ENCODE assay signal across 7 mouse cellular contexts in the genomic region with DNA sequence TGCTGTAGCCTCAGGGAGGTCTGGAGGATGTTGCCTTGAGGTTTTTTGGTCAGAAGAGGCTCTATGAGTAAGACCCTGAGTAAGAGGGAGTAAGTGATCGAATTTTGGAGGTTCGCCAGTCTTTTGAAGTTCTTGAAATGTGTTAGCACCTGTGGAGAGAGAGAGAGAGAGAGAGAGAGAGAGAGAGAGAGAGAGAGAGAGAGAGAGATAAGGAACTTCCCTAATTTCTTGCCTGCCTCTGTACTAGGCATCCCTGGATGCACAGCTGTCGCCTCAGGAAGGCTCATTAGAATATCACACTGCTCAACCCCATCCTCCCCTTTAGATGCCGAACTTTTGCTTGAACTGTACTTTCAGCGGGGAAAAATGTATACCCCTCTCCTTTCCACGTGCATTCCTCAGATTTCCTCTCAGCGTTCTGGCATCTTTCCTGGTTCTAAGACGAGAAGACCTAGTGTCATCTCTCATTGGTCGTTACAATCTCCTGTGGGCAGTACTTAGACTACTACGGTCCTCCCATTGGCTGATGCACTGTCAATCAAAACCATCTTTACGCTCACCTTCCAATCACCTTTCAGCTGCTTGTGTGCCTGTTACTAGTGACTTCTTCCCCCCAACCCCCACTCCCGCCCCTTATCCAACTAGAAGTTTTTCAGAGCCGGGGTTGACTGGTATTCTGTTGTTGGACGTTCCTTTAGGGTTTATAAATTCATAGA. TPM values are rescaled to one million over a fixed set of nuclear protein-coding genes. Genes with fewer than 3 reads are reported as not detected.
A peak's percentile ranks its signal among the peaks of the same experiment; 100 is the strongest.
DNase-seq lines count a peak whose midpoint lies in the region; ATAC-seq and TF ChIP-seq lines count a peak whose summit lies in the region.

No protein-coding gene starts in this region.

- peak; percentile 97 for DNase-seq in MEL-GATA-1-ER (ENCODE audit: extremely low read depth, low read depth)
- DNase-seq in brain, adult 2 months (ENCODE audit: low read depth, low spot score) = peak; percentile 84
- DNase-seq in gastrocnemius, adult 2 months = peak; percentile 58
- DNase-seq in hindbrain, postnatal 0 days (ENCODE audit: low spot score) = peak; percentile 81
- peak; percentile 62 for DNase-seq in limb, embryonic 11.5 days (ENCODE audit: low spot score)
- peak; percentile 42 for DNase-seq in telencephalon, adult 2 months (ENCODE audit: low read depth, low spot score)

- peak overlapping the region; percentile 11 for H3K4me2 ChIP-seq in hindbrain, postnatal 0 days (ENCODE audit: low read depth, low read length)
- H3K4me2 ChIP-seq in limb, embryonic 11.5 days (ENCODE audit: low read depth, severe bottlenecking) = no peak overlapping the region
- H3K4me2 ChIP-seq in midbrain, embryonic 13.5 days (replicated peaks) = peak overlapping the region; percentile 33

- H3K27me3 ChIP-seq in hindbrain, postnatal 0 days (ENCODE audit: insufficient read depth, low read length) = no peaks in the 10 kb centered on the region
- H3K27me3 ChIP-seq in limb, embryonic 11.5 days (ENCODE audit: control insufficient read depth, insufficient read depth, low read length) = peaks cover 4% of the 10 kb centered on the region; the same call in 1 of the 2 replicates
- H3K27me3 ChIP-seq in midbrain, embryonic 13.5 days = peaks cover 10% of the 10 kb centered on the region

- no peak for TF ChIP-seq CTCF in gastrocnemius, adult 2 months (IDR thresholded peaks at IDR 0.05)
- no peak for TF ChIP-seq CTCF in hindbrain, postnatal 0 days (IDR thresholded peaks at IDR 0.05; ENCODE audit: low read depth)

- H3K4me1 ChIP-seq in hindbrain, postnatal 0 days (ENCODE audit: insufficient read depth, low read length) = 0 out of 2 replicates have a peak, but pooled peaks cover 3% of the 10 kb centered on the region
- H3K4me1 ChIP-seq in limb, embryonic 11.5 days (ENCODE audit: control insufficient read depth, insufficient read depth, low read length) = no peaks in the 10 kb centered on the region
- H3K4me1 ChIP-seq in midbrain, embryonic 13.5 days (replicated peaks) = no peaks in the 10 kb centered on the region

- H3K27ac ChIP-seq in gastrocnemius, adult 2 months = no peak overlapping the region
- no peak overlapping the region for H3K27ac ChIP-seq in hindbrain, postnatal 0 days
- no peak overlapping the region for H3K27ac ChIP-seq in limb, embryonic 11.5 days (replicated peaks; ENCODE audit: low read depth, low read length)
- no peak overlapping the region for H3K27ac ChIP-seq in midbrain, embryonic 13.5 days

- ATAC-seq in hindbrain, postnatal 0 days = peak; percentile 70; the same call in 1 of the 2 replicates
- ATAC-seq in limb, embryonic 11.5 days (ENCODE audit: insufficient number of reproducible peaks, low FRiP score, low TSS enrichment, low read depth) = peak; percentile 81; the same call in 1 of the 2 replicates
- ATAC-seq in midbrain, embryonic 13.5 days = peak; percentile 84

- WGBS in hindbrain, postnatal 0 days = 28% methylated on average over 14 of the region's 14 CpGs
- WGBS in limb, embryonic 11.5 days = 25% methylated on average over 14 of the region's 14 CpGs
- WGBS in midbrain, embryonic 13.5 days = 25% methylated on average over 14 of the region's 14 CpGs

- H3K4me3 ChIP-seq in gastrocnemius, adult 2 months = no peak overlapping the region
- no peak overlapping the region for H3K4me3 ChIP-seq in hindbrain, postnatal 0 days (ENCODE audit: low read length)
- H3K4me3 ChIP-seq in limb, embryonic 11.5 days (ENCODE audit: low read depth, low read length) = no peak overlapping the region
- H3K4me3 ChIP-seq in midbrain, embryonic 13.5 days (replicated peaks) = no peak overlapping the region

- no peak overlapping the region for H3K9ac ChIP-seq in hindbrain, postnatal 0 days (replicated peaks; ENCODE audit: low read length)
- H3K9ac ChIP-seq in limb, embryonic 11.5 days (ENCODE audit: low read length) = no peak overlapping the region
- no peak overlapping the region for H3K9ac ChIP-seq in midbrain, embryonic 13.5 days (replicated peaks)

- H3K9me3 ChIP-seq in hindbrain, postnatal 0 days (ENCODE audit: low read length) = no peaks in the 10 kb centered on the region
- H3K9me3 ChIP-seq in limb, embryonic 11.5 days (ENCODE audit: control insufficient read depth, low read length) = no peaks in the 10 kb centered on the region
- H3K9me3 ChIP-seq in midbrain, embryonic 13.5 days = no peaks in the 10 kb centered on the region

- intact Hi-C loops in gastrocnemius, adult 2 months (cut with DNase I) = no loop called here

- no peaks in the 10 kb centered on the region for H3K36me3 ChIP-seq in hindbrain, postnatal 0 days (ENCODE audit: insufficient read depth, low read length)
- no peaks in the 10 kb centered on the region for H3K36me3 ChIP-seq in limb, embryonic 11.5 days (ENCODE audit: control insufficient read depth, insufficient read depth, low read length)
- no peaks in the 10 kb centered on the region for H3K36me3 ChIP-seq in midbrain, embryonic 13.5 days

RNA-seq across cellular contexts. Expression of gene Mucl3, which starts 4.9 kb away (rescaled TPM):
- total RNA-seq in gastrocnemius, adult 2 months (2021) = not detected
- total RNA-seq in hindbrain, postnatal 0 days (2014; rRNA removed) = 0.61 TPM in 1 of 2 replicates, not detected in the other
- 0.10 TPM in 1 of 2 replicates, not detected in the other for polyA plus RNA-seq in hindbrain, postnatal 0 days (2015; fragmentation: Nextera tagmentation; extraction: Ambion mirVana)
- not detected in 2 replicates for polyA plus RNA-seq in limb, embryonic 11.5 days (2014; fragmentation: Nextera tagmentation; extraction: Ambion mirVana)
- not detected in 2 replicates for polyA plus RNA-seq in midbrain, embryonic 13.5 days (2015; fragmentation: Nextera tagmentation; extraction: Ambion mirVana)

RNA-seq across cellular contexts. Expression of gene Gm9573, which starts 12.2 kb away (rescaled TPM):
- not detected for total RNA-seq in gastrocnemius, adult 2 months (2021)
- total RNA-seq in hindbrain, postnatal 0 days (2014; rRNA removed) = not detected in 2 replicates
- not detected in 2 replicates for polyA plus RNA-seq in hindbrain, postnatal 0 days (2015; fragmentation: Nextera tagmentation; extraction: Ambion mirVana)
- not detected in 2 replicates for polyA plus RNA-seq in limb, embryonic 11.5 days (2014; fragmentation: Nextera tagmentation; extraction: Ambion mirVana)
- not detected in 2 replicates for polyA plus RNA-seq in midbrain, embryonic 13.5 days (2015; fragmentation: Nextera tagmentation; extraction: Ambion mirVana)

RNA-seq across cellular contexts. Expression of gene Vars2, which starts 28.8 kb away (rescaled TPM):
- 10 to 100 TPM; 12.8 to 16.8 TPM for total RNA-seq in gastrocnemius, adult 2 months (2021)
- 37.3 and 46.8 TPM in 2 replicates for total RNA-seq in hindbrain, postnatal 0 days (2014; rRNA removed)
- polyA plus RNA-seq in hindbrain, postnatal 0 days (2015; fragmentation: Nextera tagmentation; extraction: Ambion mirVana) = 12.6 and 14.8 TPM in 2 replicates
- 17.6 and 17.9 TPM in 2 replicates for polyA plus RNA-seq in limb, embryonic 11.5 days (2014; fragmentation: Nextera tagmentation; extraction: Ambion mirVana)
- polyA plus RNA-seq in midbrain, embryonic 13.5 days (2015; fragmentation: Nextera tagmentation; extraction: Ambion mirVana) = 13.0 and 15.1 TPM in 2 replicates

RNA-seq across cellular contexts. Expression of gene Gtf2h4, which starts 34.9 kb away (rescaled TPM):
- total RNA-seq in gastrocnemius, adult 2 months (2021) = 10 to 100 TPM; 18.1 to 24.2 TPM
- total RNA-seq in hindbrain, postnatal 0 days (2014; rRNA removed) = 26.1 and 27.2 TPM in 2 replicates
- 18.6 and 21.3 TPM in 2 replicates for polyA plus RNA-seq in hindbrain, postnatal 0 days (2015; fragmentation: Nextera tagmentation; extraction: Ambion mirVana)
- 56.7 and 57.0 TPM in 2 replicates for polyA plus RNA-seq in limb, embryonic 11.5 days (2014; fragmentation: Nextera tagmentation; extraction: Ambion mirVana)
- 31.5 and 32.0 TPM in 2 replicates for polyA plus RNA-seq in midbrain, embryonic 13.5 days (2015; fragmentation: Nextera tagmentation; extraction: Ambion mirVana)

RNA-seq across cellular contexts. Expression of gene Sfta2, which starts 37.3 kb away (rescaled TPM):
- total RNA-seq in gastrocnemius, adult 2 months (2021) = not detected
- not detected in 2 replicates for total RNA-seq in hindbrain, postnatal 0 days (2014; rRNA removed)
- polyA plus RNA-seq in hindbrain, postnatal 0 days (2015; fragmentation: Nextera tagmentation; extraction: Ambion mirVana) = not detected in 2 replicates
- polyA plus RNA-seq in limb, embryonic 11.5 days (2014; fragmentation: Nextera tagmentation; extraction: Ambion mirVana) = not detected in 2 replicates
- polyA plus RNA-seq in midbrain, embryonic 13.5 days (2015; fragmentation: Nextera tagmentation; extraction: Ambion mirVana) = not detected in 2 replicates

Comparison
In these comparisons a context has a peak if more than half of its experiments do, and no peak if none do; other contexts are left out.
1. DNase-seq: peak in every context shown above with its lines; median percentile 97 in MEL-GATA-1-ER; 84 in brain, adult 2 months; 81 in hindbrain, postnatal 0 days; 62 in limb, embryonic 11.5 days; 58 in gastrocnemius, adult 2 months; 42 in telencephalon, adult 2 months.